ENCODE assay signal across 19 mouse cellular contexts in the genomic region with DNA sequence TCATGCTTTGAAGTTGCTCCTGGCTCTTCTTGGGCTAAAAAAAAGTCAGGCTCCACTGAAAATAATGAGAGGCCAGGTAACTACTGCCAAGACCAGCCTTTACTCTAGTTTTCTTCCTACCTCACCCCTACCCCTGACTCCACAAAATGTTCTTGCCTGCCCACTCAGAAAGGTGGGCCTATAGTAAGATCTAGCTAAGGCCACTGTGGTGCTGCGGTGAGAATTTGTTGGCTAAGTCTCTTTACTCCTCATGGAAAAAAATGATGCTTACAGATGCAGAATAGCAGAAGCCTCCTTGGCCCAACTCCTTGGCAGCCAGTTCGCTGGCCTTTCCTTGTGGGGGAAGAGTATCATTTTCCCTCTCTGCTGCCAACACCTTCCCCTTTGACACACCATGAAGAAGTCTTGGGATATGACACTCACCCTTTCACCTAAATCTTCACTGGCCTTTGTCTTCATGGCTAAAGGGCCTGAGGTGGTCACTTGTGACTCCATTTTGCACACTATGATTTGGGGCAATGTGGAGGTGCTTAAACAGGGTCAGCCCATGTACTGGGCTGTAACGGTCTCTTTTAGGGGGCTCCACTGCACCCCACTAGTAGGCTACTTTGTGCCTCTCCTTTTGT. TPM values are rescaled to one million over a fixed set of nuclear protein-coding genes. Genes with fewer than 3 reads are reported as not detected.
DNase-seq lines count a peak whose midpoint lies in the region; ATAC-seq and TF ChIP-seq lines count a peak whose summit lies in the region.
"Had no signal": no experiment of that assay in that cellular context is flagged by ENCODE, and none has a peak within 500 bp of the region (broad histone marks: within the 10 kb centered on the region; RNA-seq: fewer than 3 reads in every experiment).

No protein-coding gene starts in this region.

- H3K4me3 ChIP-seq in embryonic facial prominence, embryonic 12.5 days, result no peak overlapping the region
- no peak overlapping the region for H3K4me3 ChIP-seq in embryonic facial prominence, embryonic 10.5 days
- no peak overlapping the region for H3K4me3 ChIP-seq in heart, embryonic 10.5 days
- H3K4me3 ChIP-seq in midbrain, embryonic 10.5 days, result 0 out of 2 replicates have a peak overlapping the region, but pooled peaks have one; percentile 0
- H3K4me3 ChIP-seq in midbrain, embryonic 14.5 days (replicated peaks; ENCODE audit: low read depth, low read length), result no peak overlapping the region
- H3K4me3 ChIP-seq in intestine, postnatal 0 days (ENCODE audit: low read depth, low read length), result no peak overlapping the region
- H3K4me3 ChIP-seq: limb, embryonic 12.5 days; liver, embryonic 13.5 days; lung, embryonic 15.5 days; neural tube, embryonic 12.5 days had no signal

- intact Hi-C loops in heart, postnatal 10 days (cut with DNase I), result loop anchor here (2.0 to 5.0 kb wide), 2 partner anchors 128 to 231 kb away; no protein-coding TSS in a partner anchor
- intact Hi-C loops in left cerebral cortex, postnatal 14 days (cut with DNase I), result loop anchor here (2.0 to 5.0 kb wide), 3 partner anchors 121 to 212 kb away; no protein-coding TSS in a partner anchor

- no peak for ATAC-seq in embryonic facial prominence, embryonic 12.5 days (ENCODE audit: insufficient number of reproducible peaks, insufficient read depth, low FRiP score, low TSS enrichment)
- ATAC-seq in midbrain, embryonic 14.5 days (ENCODE audit: low FRiP score, low TSS enrichment), result no peak
- ATAC-seq in intestine, postnatal 0 days, result no peak

- WGBS in embryonic facial prominence, embryonic 12.5 days, result 88% methylated on average over 3 of the region's 3 CpGs
- 93% methylated on average over 3 of the region's 3 CpGs for WGBS in embryonic facial prominence, embryonic 10.5 days
- WGBS in heart, embryonic 10.5 days, result 86% methylated on average over 3 of the region's 3 CpGs
- 91% methylated on average over 3 of the region's 3 CpGs for WGBS in midbrain, embryonic 10.5 days
- WGBS in midbrain, embryonic 14.5 days, result 88% methylated on average over 3 of the region's 3 CpGs
- WGBS in intestine, postnatal 0 days, result 83% methylated on average over 3 of the region's 3 CpGs

- TF ChIP-seq CTCF in intestine, postnatal 0 days (IDR thresholded peaks at IDR 0.05; ENCODE audit: low read depth), result no peak

- H3K27ac ChIP-seq in embryonic facial prominence, embryonic 12.5 days, result no peak overlapping the region
- H3K27ac ChIP-seq in embryonic facial prominence, embryonic 10.5 days (replicated peaks), result no peak overlapping the region
- H3K27ac ChIP-seq in heart, embryonic 10.5 days, result peak overlapping the region; percentile 44; the same call in 1 of the 2 replicates
- peak overlapping the region; percentile 24; the same call in 1 of the 2 replicates for H3K27ac ChIP-seq in midbrain, embryonic 10.5 days (replicated peaks)
- H3K27ac ChIP-seq in midbrain, embryonic 14.5 days (replicated peaks; ENCODE audit: low read depth, low read length), result no peak overlapping the region
- no peak overlapping the region for H3K27ac ChIP-seq in intestine, postnatal 0 days (ENCODE audit: low read depth, low read length)
- H3K27ac ChIP-seq: hindbrain, embryonic 14.5 days; limb, embryonic 12.5 days; liver, embryonic 13.5 days; lung, embryonic 15.5 days; macrophage; neural tube, embryonic 12.5 days had no signal

- H3K4me1 ChIP-seq in embryonic facial prominence, embryonic 12.5 days, result peaks cover 41% of the 10 kb centered on the region
- H3K4me1 ChIP-seq in embryonic facial prominence, embryonic 10.5 days, result peaks cover 67% of the 10 kb centered on the region
- H3K4me1 ChIP-seq in heart, embryonic 10.5 days, result peaks cover 64% of the 10 kb centered on the region
- peaks cover 84% of the 10 kb centered on the region for H3K4me1 ChIP-seq in midbrain, embryonic 10.5 days
- peaks cover 15% of the 10 kb centered on the region for H3K4me1 ChIP-seq in midbrain, embryonic 14.5 days (ENCODE audit: control insufficient read depth, insufficient read depth, low read length)
- H3K4me1 ChIP-seq in intestine, postnatal 0 days (replicated peaks; ENCODE audit: control insufficient read depth, insufficient read depth, low read length), result 0 out of 2 replicates have a peak, but pooled peaks cover 8% of the 10 kb centered on the region

- peaks cover 39% of the 10 kb centered on the region for H3K36me3 ChIP-seq in embryonic facial prominence, embryonic 12.5 days
- peaks cover 66% of the 10 kb centered on the region for H3K36me3 ChIP-seq in embryonic facial prominence, embryonic 10.5 days (replicated peaks)
- H3K36me3 ChIP-seq in heart, embryonic 10.5 days, result peaks cover 50% of the 10 kb centered on the region
- peaks cover 74% of the 10 kb centered on the region for H3K36me3 ChIP-seq in midbrain, embryonic 10.5 days
- H3K36me3 ChIP-seq in midbrain, embryonic 14.5 days (ENCODE audit: control insufficient read depth, insufficient read depth, low read length), result no peaks in the 10 kb centered on the region
- H3K36me3 ChIP-seq in intestine, postnatal 0 days (ENCODE audit: control insufficient read depth, insufficient read depth), result peaks cover 13% of the 10 kb centered on the region; the same call in 1 of the 2 replicates

- H3K9ac ChIP-seq in embryonic facial prominence, embryonic 12.5 days, result 0 out of 2 replicates have a peak overlapping the region, but pooled peaks have one; percentile 7
- no peak overlapping the region for H3K9ac ChIP-seq in midbrain, embryonic 14.5 days (replicated peaks; ENCODE audit: low read length)
- no peak overlapping the region for H3K9ac ChIP-seq in intestine, postnatal 0 days (ENCODE audit: low read depth, low read length)
- H3K9ac ChIP-seq: hindbrain, embryonic 14.5 days; limb, embryonic 12.5 days; liver, embryonic 13.5 days; lung, embryonic 15.5 days; neural tube, embryonic 12.5 days had no signal

- DNase-seq in embryonic facial prominence, embryonic 10.5 days (ENCODE audit: low spot score), result no peak
- no peak for DNase-seq in heart, embryonic 10.5 days (ENCODE audit: low spot score)
- no peak for DNase-seq in heart, postnatal 10 days
- no peak for DNase-seq in midbrain, embryonic 10.5 days (ENCODE audit: low spot score)
- DNase-seq in midbrain, embryonic 14.5 days, result no peak
- DNase-seq in left cerebral cortex, postnatal 14 days (ENCODE audit: low spot score in 2 of 2), result no peak
- DNase-seq: cerebellum, adult 2 months; kidney, adult 11 months; liver, embryonic 13.5 days; right cerebral cortex, adult 18-20 months; thymus, adult 18-20 months had no signal

- no peaks in the 10 kb centered on the region for H3K9me3 ChIP-seq in embryonic facial prominence, embryonic 12.5 days
- no peaks in the 10 kb centered on the region for H3K9me3 ChIP-seq in embryonic facial prominence, embryonic 10.5 days
- no peaks in the 10 kb centered on the region for H3K9me3 ChIP-seq in heart, embryonic 10.5 days
- H3K9me3 ChIP-seq in midbrain, embryonic 10.5 days (replicated peaks), result no peaks in the 10 kb centered on the region
- no peaks in the 10 kb centered on the region for H3K9me3 ChIP-seq in midbrain, embryonic 14.5 days (ENCODE audit: control insufficient read depth, low read length)
- no peaks in the 10 kb centered on the region for H3K9me3 ChIP-seq in intestine, postnatal 0 days (ENCODE audit: control insufficient read depth)
- H3K9me3 ChIP-seq: limb, embryonic 12.5 days; liver, embryonic 13.5 days; lung, embryonic 15.5 days; neural tube, embryonic 12.5 days had no signal

- H3K4me2 ChIP-seq in embryonic facial prominence, embryonic 12.5 days (replicated peaks), result no peak overlapping the region
- H3K4me2 ChIP-seq in midbrain, embryonic 14.5 days (ENCODE audit: low read length), result no peak overlapping the region
- peak overlapping the region; percentile 37; the same call in 1 of the 2 replicates for H3K4me2 ChIP-seq in intestine, postnatal 0 days (replicated peaks; ENCODE audit: low read depth)
- H3K4me2 ChIP-seq: hindbrain, embryonic 14.5 days; lung, embryonic 15.5 days; midbrain, embryonic 11.5 days; neural tube, embryonic 12.5 days had no signal

- H3K27me3 ChIP-seq in embryonic facial prominence, embryonic 12.5 days, result no peaks in the 10 kb centered on the region
- no peaks in the 10 kb centered on the region for H3K27me3 ChIP-seq in embryonic facial prominence, embryonic 10.5 days (replicated peaks; ENCODE audit: low read depth, poor library complexity, severe bottlenecking)
- no peaks in the 10 kb centered on the region for H3K27me3 ChIP-seq in heart, embryonic 10.5 days (ENCODE audit: insufficient read depth, poor library complexity, severe bottlenecking)
- H3K27me3 ChIP-seq in midbrain, embryonic 10.5 days (ENCODE audit: low read depth, poor library complexity, severe bottlenecking), result peaks cover 4% of the 10 kb centered on the region; the same call in 1 of the 2 replicates
- H3K27me3 ChIP-seq in midbrain, embryonic 14.5 days (ENCODE audit: control insufficient read depth, insufficient read depth, low read length), result peaks cover 14% of the 10 kb centered on the region; the same call in 1 of the 2 replicates
- H3K27me3 ChIP-seq in intestine, postnatal 0 days (replicated peaks; ENCODE audit: control insufficient read depth, insufficient read depth, low read length), result no peaks in the 10 kb centered on the region
- H3K27me3 ChIP-seq: limb, embryonic 12.5 days; lung, embryonic 15.5 days had no signal

RNA-seq across cellular contexts. Expression of a gene that starts 5.6 kb away (rescaled TPM):
- 846 and 908 TPM in 2 replicates for polyA plus RNA-seq in embryonic facial prominence, embryonic 12.5 days (2016; fragmentation: Nextera tagmentation; extraction: Ambion mirVana)
- 1,002 and 1,039 TPM in 2 replicates for polyA plus RNA-seq in embryonic facial prominence, embryonic 10.5 days (2016; fragmentation: Nextera tagmentation; extraction: Ambion mirVana)
- 914 and 924 TPM in 2 replicates for polyA plus RNA-seq in heart, embryonic 10.5 days (2016; fragmentation: Nextera tagmentation; extraction: Ambion mirVana)
- total RNA-seq in heart, postnatal 10 days (2021), result 100 to 1,000 TPM; 270 to 328 TPM
- 1,714 and 1,799 TPM in 2 replicates for polyA plus RNA-seq in midbrain, embryonic 10.5 days (2016; fragmentation: Nextera tagmentation; extraction: Ambion mirVana)
- polyA plus RNA-seq in midbrain, embryonic 14.5 days (2014; fragmentation: Nextera tagmentation; extraction: Ambion mirVana), result 252 and 477 TPM in 2 replicates
- 357 and 374 TPM in 2 replicates for polyA plus RNA-seq in intestine, postnatal 0 days (2015; fragmentation: Nextera tagmentation; extraction: Ambion mirVana)
- total RNA-seq in left cerebral cortex, postnatal 14 days (2021), result 100 to 1,000 TPM; 102 to 106 TPM

RNA-seq across cellular contexts. Expression of a gene that starts 37.1 kb away (rescaled TPM):
- polyA plus RNA-seq in embryonic facial prominence, embryonic 12.5 days (2016; fragmentation: Nextera tagmentation; extraction: Ambion mirVana), result 4.2 and 4.3 TPM in 2 replicates
- polyA plus RNA-seq in embryonic facial prominence, embryonic 10.5 days (2016; fragmentation: Nextera tagmentation; extraction: Ambion mirVana), result 5.7 and 7.2 TPM in 2 replicates
- polyA plus RNA-seq in heart, embryonic 10.5 days (2016; fragmentation: Nextera tagmentation; extraction: Ambion mirVana), result 9.0 and 12.6 TPM in 2 replicates
- total RNA-seq in heart, postnatal 10 days (2021), result 10 to 100 TPM; 38.8 to 40.4 TPM
- 6.8 and 8.7 TPM in 2 replicates for polyA plus RNA-seq in midbrain, embryonic 10.5 days (2016; fragmentation: Nextera tagmentation; extraction: Ambion mirVana)
- 5.0 and 6.5 TPM in 2 replicates for polyA plus RNA-seq in midbrain, embryonic 14.5 days (2014; fragmentation: Nextera tagmentation; extraction: Ambion mirVana)
- polyA plus RNA-seq in intestine, postnatal 0 days (2015; fragmentation: Nextera tagmentation; extraction: Ambion mirVana), result 4.6 and 4.8 TPM in 2 replicates
- total RNA-seq in left cerebral cortex, postnatal 14 days (2021), result 10 to 100 TPM; 24.7 to 25.5 TPM

Comparison
In these comparisons a context has a peak if more than half of its experiments do, and no peak if none do; other contexts are left out.
1. H3K27ac ChIP-seq: peak in heart, embryonic 10.5 days (single experiment) and midbrain, embryonic 10.5 days (single experiment); none in embryonic facial prominence, embryonic 12.5 days (single experiment), embryonic facial prominence, embryonic 10.5 days (single experiment), midbrain, embryonic 14.5 days (single experiment) and intestine, postnatal 0 days (single experiment).